Mouse (Mus musculus): Measurements from ENCODE around the gene Cdk6. TPM values are rescaled to one million over a fixed set of nuclear protein-coding genes. Genes with fewer than 3 reads are reported as not detected.

The Cdk6 gene
- polyA plus RNA-seq, 1 experiment: 113 TPM

GRCm38 (mm10) chr5:3493968-3494367, 152.7 kb downstream of the Cdk6 start:
- TF ChIP-seq GATA1 (IDR thresholded peaks at IDR 0.05; ENCODE audit: low read length): no peak

GRCm38 (mm10) chr5:3494452-3495187, 153.3 kb downstream of the Cdk6 start:
- TF ChIP-seq GATA1 (IDR thresholded peaks at IDR 0.05; ENCODE audit: low read length): no peak

GRCm38 (mm10) chr5:3497505-3497925, 156.2 kb downstream of the Cdk6 start:
- TF ChIP-seq GATA1 (IDR thresholded peaks at IDR 0.05; ENCODE audit: low read length): no peak

GRCm38 (mm10) chr5:3500298-3500697, 159.0 kb downstream of the Cdk6 start:
- no peak for TF ChIP-seq GATA1 (IDR thresholded peaks at IDR 0.05; ENCODE audit: low read length)

GRCm38 (mm10) chr5:3500957-3501563, 159.8 kb downstream of the Cdk6 start:
- no peak for TF ChIP-seq GATA1 (IDR thresholded peaks at IDR 0.05; ENCODE audit: low read length)

GRCm38 (mm10) chr5:3501564-3502001, 160.3 kb downstream of the Cdk6 start:
- no peak for TF ChIP-seq GATA1 (IDR thresholded peaks at IDR 0.05; ENCODE audit: low read length)

GRCm38 (mm10) chr5:3502610-3503350, 161.5 kb downstream of the Cdk6 start:
- TF ChIP-seq GATA1 (IDR thresholded peaks at IDR 0.05; ENCODE audit: low read length): no peak

- TF ChIP-seq GATA1 (IDR thresholded peaks at IDR 0.05; ENCODE audit: low read length): no peak
Measured at GRCm38 (mm10) chr5:3503373-3503772, 162.1 kb downstream of the Cdk6 start.

- no peak for TF ChIP-seq GATA1 (IDR thresholded peaks at IDR 0.05; ENCODE audit: low read length)
Measured at GRCm38 (mm10) chr5:3503836-3504323, 162.6 kb downstream of the Cdk6 start.

GRCm38 (mm10) chr5:3504453-3504852, 163.2 kb downstream of the Cdk6 start:
- no peak for TF ChIP-seq GATA1 (IDR thresholded peaks at IDR 0.05; ENCODE audit: low read length)

- TF ChIP-seq GATA1 (IDR thresholded peaks at IDR 0.05; ENCODE audit: low read length): no peak
Measured at GRCm38 (mm10) chr5:3505553-3505952, 164.3 kb downstream of the Cdk6 start.

- no peak for TF ChIP-seq GATA1 (IDR thresholded peaks at IDR 0.05; ENCODE audit: low read length)
Measured at GRCm38 (mm10) chr5:3508480-3509381, 167.4 kb downstream of the Cdk6 start.

GRCm38 (mm10) chr5:3509503-3509902, 168.2 kb downstream of the Cdk6 start:
- no peak for TF ChIP-seq GATA1 (IDR thresholded peaks at IDR 0.05; ENCODE audit: low read length)

GRCm38 (mm10) chr5:3511097-3511795, 170.0 kb downstream of the Cdk6 start:
- no peak for TF ChIP-seq GATA1 (IDR thresholded peaks at IDR 0.05; ENCODE audit: low read length)
